Comparison of ENCODE assay signal across 8 mouse cellular contexts in the genomic region with DNA sequence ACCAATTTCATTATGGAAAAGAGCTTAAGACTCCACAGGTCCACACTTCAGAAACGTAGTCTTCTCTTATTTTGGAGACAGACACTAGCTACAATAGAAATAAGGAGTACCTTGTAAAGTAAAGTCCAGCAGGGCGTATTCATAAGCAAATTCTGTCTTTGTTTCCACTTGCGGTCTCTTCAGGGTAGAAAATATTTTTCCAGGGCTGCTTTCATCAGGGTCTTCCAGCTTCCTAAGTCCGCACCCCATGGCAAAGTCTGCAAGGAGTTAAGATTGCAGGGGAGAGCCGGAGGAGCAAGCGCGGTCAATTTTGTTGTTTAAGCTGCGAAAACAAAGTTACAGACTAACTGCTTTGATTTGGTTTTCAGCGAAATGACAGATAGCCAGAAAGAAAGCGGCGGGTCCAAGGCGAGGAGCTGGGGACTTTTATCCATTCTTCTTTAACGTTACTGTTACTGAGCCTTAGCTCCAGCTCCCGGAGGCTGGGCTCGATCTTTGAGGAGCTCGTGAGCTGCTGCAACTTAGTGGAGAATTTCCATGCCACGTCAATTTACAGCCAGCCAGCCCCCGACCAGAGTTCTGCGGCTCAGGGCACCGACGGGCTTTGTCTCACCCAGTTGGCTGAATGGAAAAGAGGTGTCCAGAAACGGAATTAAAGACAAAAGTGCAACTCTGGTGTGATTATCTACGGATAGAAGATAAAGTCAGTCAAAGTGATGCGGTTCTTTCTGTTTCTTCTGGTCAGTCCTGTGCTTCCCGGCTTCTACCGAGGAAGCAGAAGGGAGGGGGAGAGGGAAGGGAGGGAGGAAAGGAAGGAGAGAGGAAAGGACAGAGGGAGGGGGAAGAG. TPM values are rescaled to one million over a fixed set of nuclear protein-coding genes. Genes with fewer than 3 reads are reported as not detected.
A peak's percentile ranks its signal among the peaks of the same experiment; 100 is the strongest.
DNase-seq lines count a peak whose midpoint lies in the region; ATAC-seq and TF ChIP-seq lines count a peak whose summit lies in the region.

A gene (minus strand): TSS at position 772 of the 847 bp plus-strand sequence.

- H3K27ac ChIP-seq in kidney, adult 2 months (ENCODE audit: insufficient read depth, low read depth, low read length) = peak within 1 kb of the TSS; percentile 3; the same call in 1 of the 2 replicates
- peak within 1 kb of the TSS; percentile 54 for H3K27ac ChIP-seq in brown adipose tissue, adult 24 weeks (replicated peaks; ENCODE audit: low read depth, low read length)
- H3K27ac ChIP-seq in kidney, embryonic 14.5 days (ENCODE audit: low read depth, low read length) = peak within 1 kb of the TSS; percentile 56
- H3K27ac ChIP-seq in olfactory bulb, adult 2 months (ENCODE audit: insufficient read depth, low read depth, low read length) = peak within 1 kb of the TSS; percentile 50; the same call in 1 of the 2 replicates

- TF ChIP-seq POLR2A in kidney, adult 2 months (IDR thresholded peaks at IDR 0.05; ENCODE audit: low read depth, low read length) = no peak
- no peak for TF ChIP-seq POLR2A in lung, adult 2 months (IDR thresholded peaks at IDR 0.05; ENCODE audit: borderline replicate concordance, extremely low read depth, low read depth, low read length)
- TF ChIP-seq POLR2A in olfactory bulb, adult 2 months (IDR thresholded peaks at IDR 0.05; ENCODE audit: insufficient read depth, low read depth, low read length) = no peak

- peak; percentile 40 for DNase-seq in kidney, adult 2 months
- DNase-seq in kidney, adult 8-10 months = no peak
- DNase-seq in heart, adult 8-10 months (ENCODE audit: low spot score) = peak; percentile 33
- DNase-seq in lung, adult 2 months = peak; percentile 32
- no peak for DNase-seq in spleen, postnatal 14 days (ENCODE audit: low spot score in 2 of 2)

- no peaks in the 10 kb centered on the region for H3K27me3 ChIP-seq in kidney, adult 2 months (replicated peaks; ENCODE audit: control insufficient read depth, insufficient read depth, low read length)
- H3K27me3 ChIP-seq in kidney, embryonic 14.5 days (ENCODE audit: control insufficient read depth, insufficient read depth, low read length) = no peaks in the 10 kb centered on the region

- H3K36me3 ChIP-seq in kidney, adult 2 months (ENCODE audit: control insufficient read depth, insufficient read depth, low read length) = no peaks in the 10 kb centered on the region
- no peaks in the 10 kb centered on the region for H3K36me3 ChIP-seq in kidney, embryonic 14.5 days (ENCODE audit: control insufficient read depth, insufficient read depth, low read length)

- peak within 1 kb of the TSS; percentile 43 for H3K4me3 ChIP-seq in kidney, adult 2 months (ENCODE audit: insufficient read depth, low read depth, low read length)
- H3K4me3 ChIP-seq in brown adipose tissue, adult 24 weeks (ENCODE audit: insufficient read depth, low read depth, low read length) = peak within 1 kb of the TSS; percentile 61
- peak within 1 kb of the TSS; percentile 51 for H3K4me3 ChIP-seq in kidney, embryonic 14.5 days (ENCODE audit: low read length)
- peak within 1 kb of the TSS; percentile 44 for H3K4me3 ChIP-seq in lung, adult 2 months (replicated peaks; ENCODE audit: extremely low read depth, low read depth, low read length)
- H3K4me3 ChIP-seq in olfactory bulb, adult 2 months (ENCODE audit: insufficient read depth, low read depth, low read length) = peak within 1 kb of the TSS; percentile 26

- 6% methylated on average over 26 of the region's 26 CpGs for WGBS in kidney, adult 2 months
- WGBS in kidney, embryonic 14.5 days = 3% methylated on average over 26 of the region's 26 CpGs
- 3% methylated on average over 26 of the region's 26 CpGs for WGBS in lung, adult 2 months
- 7% methylated on average over 26 of the region's 26 CpGs for WGBS in olfactory bulb, adult 2 months

- 0 out of 2 replicates have a peak, but pooled peaks cover 1% of the 10 kb centered on the region for H3K4me1 ChIP-seq in kidney, adult 2 months (ENCODE audit: control insufficient read depth, insufficient read depth, low read length)
- peaks cover 3% of the 10 kb centered on the region; the same call in 1 of the 2 replicates for H3K4me1 ChIP-seq in brown adipose tissue, adult 24 weeks (ENCODE audit: control insufficient read depth, insufficient read depth, insufficient read length, low read length)
- no peaks in the 10 kb centered on the region for H3K4me1 ChIP-seq in kidney, embryonic 14.5 days (ENCODE audit: control insufficient read depth, insufficient read depth, low read length)
- peaks cover 4% of the 10 kb centered on the region for H3K4me1 ChIP-seq in lung, adult 2 months (ENCODE audit: control insufficient read depth, insufficient read depth, low read length)
- H3K4me1 ChIP-seq in olfactory bulb, adult 2 months (ENCODE audit: control insufficient read depth, insufficient read depth, low read length) = peaks cover 3% of the 10 kb centered on the region; the same call in 1 of the 2 replicates

- peak within 1 kb of the TSS; percentile 28 for H3K9ac ChIP-seq in kidney, embryonic 14.5 days (ENCODE audit: low read depth, low read length)

- H3K4me2 ChIP-seq in kidney, embryonic 14.5 days (replicated peaks; ENCODE audit: low read depth, low read length) = peak within 1 kb of the TSS; percentile 44

- TF ChIP-seq CTCF in kidney, adult 2 months (conservative IDR thresholded peaks at IDR 0.05; ENCODE audit: insufficient read depth, insufficient read length, low read depth, low read length) = no peak
- TF ChIP-seq CTCF in lung, adult 2 months (IDR thresholded peaks at IDR 0.05; ENCODE audit: insufficient read depth, low read length) = no peak
- TF ChIP-seq CTCF in olfactory bulb, adult 2 months (IDR thresholded peaks at IDR 0.05; ENCODE audit: insufficient read depth, low read depth, low read length) = no peak

- H3K9me3 ChIP-seq in kidney, embryonic 14.5 days (ENCODE audit: control insufficient read depth, low read length) = no peaks in the 10 kb centered on the region

- peak; percentile 84 for ATAC-seq in kidney, embryonic 14.5 days (ENCODE audit: low FRiP score, low TSS enrichment)

RNA-seq across cellular contexts. Expression of the gene that starts here (rescaled TPM):
- 1.7 and 2.2 TPM in 2 replicates for polyA plus RNA-seq in kidney, adult 2 months (2012; rRNA removed)
- polyA plus RNA-seq in brown adipose tissue, adult 24 weeks (2012; ENCODE audit: insufficient read depth, insufficient read length, missing spikeins) = 1.5 and 2.3 TPM in 2 replicates
- total RNA-seq in heart, adult 8-10 months (2022) = 10 to 100 TPM in 3 of 4 experiments, 1 to 10 TPM in 1; 9.1 to 13.3 (median 11.2) TPM
- polyA plus RNA-seq in kidney, embryonic 14.5 days (2014; fragmentation: Nextera tagmentation; extraction: Ambion mirVana) = 4.8 and 6.6 TPM in 2 replicates
- polyA plus RNA-seq in lung, adult 2 months (2012; rRNA removed) = 6.1 and 10.9 TPM in 2 replicates
- not detected in 2 replicates for polyA plus RNA-seq in olfactory bulb, adult 2 months (2012; ENCODE audit: insufficient read depth, insufficient read length, low replicate concordance, missing spikeins)

Comparison
In these comparisons a context has a peak if more than half of its experiments do, and no peak if none do; other contexts are left out.
1. DNase-seq: peak in kidney, adult 2 months (single experiment), heart, adult 8-10 months (single experiment) and lung, adult 2 months (single experiment); none in kidney, adult 8-10 months (0 of 2) and spleen, postnatal 14 days (0 of 2).
2. H3K27ac ChIP-seq: peak in every context shown above with its lines; median percentile 56 in kidney, embryonic 14.5 days; 54 in brown adipose tissue, adult 24 weeks; 50 in olfactory bulb, adult 2 months; 3 in kidney, adult 2 months.
3. Peak in every context shown above with its lines, with median percentiles within 50 percentile points of each other: H3K4me3 ChIP-seq.